Mouse (Mus musculus) CH12.LX (cell line): ENCODE data around the gene Bicdl1. TPM values are rescaled to one million over a fixed set of nuclear protein-coding genes. Genes with fewer than 3 reads are reported as not detected.

ENCODE experiments used
- DNase-seq: peaks from one replicate; pipeline ENCODE4 v3.0.0-alpha.2; 2013; ENCODE audit errors: extremely low read depth
- H3K27ac ChIP-seq: 2 replicates; pipeline ENCODE4 v1.5.1; 2012; ENCODE audit warnings: low read depth, mild to moderate bottlenecking, control low read depth, moderate library complexity; ENCODE audit not compliant: insufficient read depth
- H3K27me3 ChIP-seq: replicated peaks from 2 replicates; pipeline ENCODE3; 2012; ENCODE audit warnings: inconsistent platforms
- H3K36me3 ChIP-seq, 2 experiments: replicated peaks in 1 of 2; 2 replicates each; pipeline versions ENCODE3 to v1.6.1; 2012; ENCODE audit warnings: inconsistent platforms in 1 of 2, low read length in 1 of 2, mild to moderate bottlenecking in 1 of 2, mixed read lengths in 1 of 2, moderate library complexity in 1 of 2; ENCODE audit not compliant: control insufficient read depth in 1 of 2, insufficient read depth in 1 of 2
- H3K4me1 ChIP-seq, 2 experiments: 2 replicates each; pipeline ENCODE4 v1.6.1; 2012; ENCODE audit warnings: inconsistent platforms in 1 of 2, moderate library complexity in 1 of 2; ENCODE audit not compliant: insufficient read depth in 2 of 2, control insufficient read depth in 1 of 2
- H3K4me2 ChIP-seq: 2 replicates; pipeline ENCODE4 v1.6.1; 2012; ENCODE audit warnings: low read depth, mild to moderate bottlenecking, control low read depth; ENCODE audit not compliant: poor library complexity, insufficient read depth, severe bottlenecking
- H3K4me3 ChIP-seq, 3 experiments: fragments of 150-350 bp in 1 of 3; sonication (generic) in 1 of 3; replicated peaks in 1 of 3; 2 replicates each; pipeline versions ENCODE3 to v1.5.1; 2011 to 2012; ENCODE audit warnings: low read depth in 2 of 3, low read length in 2 of 3, mild to moderate bottlenecking in 2 of 3, moderate library complexity in 2 of 3, control low read depth in 1 of 3, improper control_type of control experiment in 1 of 3, inconsistent platforms in 1 of 3, mixed read lengths in 1 of 3; ENCODE audit not compliant: poor library complexity in 1 of 3
- H3K79me2 ChIP-seq: replicated peaks from 2 replicates; pipeline ENCODE4 v1.6.1; 2012; ENCODE audit warnings: mild to moderate bottlenecking, moderate library complexity; ENCODE audit not compliant: control insufficient read depth, poor library complexity, insufficient read depth, severe bottlenecking; ENCODE audit errors: extremely low read depth
- H3K9ac ChIP-seq: 2 replicates; pipeline ENCODE4 v1.6.1; 2012; ENCODE audit warnings: low read depth, mild to moderate bottlenecking, control low read depth, moderate library complexity; ENCODE audit not compliant: insufficient read depth
- H3K9me3 ChIP-seq: replicated peaks from 2 replicates; pipeline ENCODE3; 2012; ENCODE audit warnings: low read length, inconsistent platforms, mixed read lengths
- BHLHE40 ChIP-seq: IDR thresholded peaks from 2 replicates; pipeline ENCODE4 v1.6.1; 2011; ENCODE audit warnings: mild to moderate bottlenecking, low read depth, low read length, improper control_type of control experiment
- CHD2 ChIP-seq: IDR thresholded peaks from 2 replicates; pipeline ENCODE4 v1.6.1; 2011; ENCODE audit warnings: low read length, improper control_type of control experiment
- E2F4 ChIP-seq: IDR thresholded peaks from 2 replicates; pipeline ENCODE4 v1.6.1; 2011; ENCODE audit warnings: low read depth, low read length, improper control_type of control experiment; ENCODE audit not compliant: insufficient replicate concordance
- ELF1 ChIP-seq: IDR thresholded peaks from 2 replicates; pipeline ENCODE4 v1.6.1; 2014; ENCODE audit warnings: low read depth, mild to moderate bottlenecking, inconsistent platforms, low read length, improper control_type of control experiment
- EP300 ChIP-seq: IDR thresholded peaks from 2 replicates; pipeline ENCODE4 v1.6.1; 2011; ENCODE audit warnings: low read length, improper control_type of control experiment
- ETS1 ChIP-seq: conservative IDR thresholded peaks from 2 replicates; pipeline ENCODE4 v1.6.1; 2012; ENCODE audit warnings: low read depth, mild to moderate bottlenecking, inconsistent platforms, low read length, improper control_type of control experiment, moderate library complexity
- IRF4 ChIP-seq: IDR thresholded peaks from 2 replicates; pipeline ENCODE4 v1.6.1; 2014; ENCODE audit warnings: low read depth, mild to moderate bottlenecking, inconsistent platforms, low read length, improper control_type of control experiment
- KAT2A ChIP-seq: IDR thresholded peaks from 2 replicates; pipeline ENCODE4 v1.6.1; 2012; ENCODE audit warnings: low read length, improper control_type of control experiment, inconsistent platforms; ENCODE audit not compliant: insufficient replicate concordance
- MAFK ChIP-seq: IDR thresholded peaks from 2 replicates; pipeline ENCODE4 v1.6.1; 2011; ENCODE audit warnings: low read length, improper control_type of control experiment; ENCODE audit not compliant: insufficient replicate concordance
- MAX ChIP-seq: IDR thresholded peaks from 2 replicates; pipeline ENCODE4 v1.6.1; 2011; ENCODE audit warnings: low read length, improper control_type of control experiment
- MAZ ChIP-seq: IDR thresholded peaks from 2 replicates; pipeline ENCODE4 v1.6.1; 2012; ENCODE audit warnings: low read depth, mild to moderate bottlenecking, inconsistent platforms, low read length, improper control_type of control experiment, moderate library complexity
- MEF2A ChIP-seq: IDR thresholded peaks from 2 replicates; pipeline ENCODE4 v1.6.1; 2014; ENCODE audit warnings: low read depth, mild to moderate bottlenecking, inconsistent platforms, low read length, improper control_type of control experiment, borderline replicate concordance
- MXI1 ChIP-seq: IDR thresholded peaks from 2 replicates; pipeline ENCODE4 v1.6.1; 2011; ENCODE audit warnings: mild to moderate bottlenecking, low read depth, low read length, improper control_type of control experiment
- NELFE ChIP-seq: IDR thresholded peaks from 2 replicates; pipeline ENCODE4 v1.6.1; 2011; ENCODE audit warnings: low read depth, low read length, improper control_type of control experiment
- PAX5 ChIP-seq: IDR thresholded peaks from 2 replicates; pipeline ENCODE4 v1.6.1; 2012; ENCODE audit warnings: low read length, inconsistent platforms, mixed read lengths
- RCOR1 ChIP-seq: conservative IDR thresholded peaks from 2 replicates; pipeline ENCODE4 v1.6.1; 2012; ENCODE audit warnings: low read depth, mild to moderate bottlenecking, inconsistent platforms, low read length, improper control_type of control experiment
- SMC3 ChIP-seq: IDR thresholded peaks from 2 replicates; pipeline ENCODE4 v1.6.1; 2011; ENCODE audit warnings: low read depth, low read length, improper control_type of control experiment
- TBP ChIP-seq: conservative IDR thresholded peaks from 2 replicates; pipeline ENCODE4 v1.6.1; 2011; ENCODE audit warnings: low read depth, low read length, improper control_type of control experiment
- USF1 ChIP-seq: IDR thresholded peaks from 2 replicates; pipeline ENCODE4 v1.6.1; 2014; ENCODE audit warnings: low read depth, mild to moderate bottlenecking, inconsistent platforms, low read length, improper control_type of control experiment
- ZC3H11A ChIP-seq: IDR thresholded peaks from 2 replicates; pipeline ENCODE4 v1.6.1; 2012; ENCODE audit warnings: low read depth, mild to moderate bottlenecking, inconsistent platforms, low read length, improper control_type of control experiment
- ZMIZ1 ChIP-seq: IDR thresholded peaks from 2 replicates; pipeline ENCODE4 v1.6.1; 2012; ENCODE audit warnings: low read depth, mild to moderate bottlenecking, inconsistent platforms, low read length, improper control_type of control experiment
- ZNF384 ChIP-seq: IDR thresholded peaks from 2 replicates; pipeline ENCODE4 v1.6.1; 2012; ENCODE audit warnings: low read depth, low read length, improper control_type of control experiment, inconsistent platforms
- dilution Hi-C: fragments of 300-500 bp; cut with MboI; formaldehyde crosslinking; loops from 2 replicates; pipeline ENCODE4 v1.14.3; 2020; ENCODE audit warnings: low sequenced_read_pairs; ENCODE audit not compliant: extremely low pct_unique_long_range_greater_than_20kb, extremely low pct_ligation_motif_present
- in situ Hi-C: fragments of 300-500 bp; cut with MboI; formaldehyde crosslinking; loops from 3 replicates; pipeline ENCODE4 v1.14.3; 2019; ENCODE audit warnings: low sequenced_read_pairs, low pct_ligation_motif_present, low pct_unique_long_range_greater_than_20kb, mixed read lengths
- polyA plus RNA-seq: library from polyadenylated mRNA; unstranded; fragments of >175 nt; gene quantifications from 2 replicates; pipeline ENCODE4 v1.2.1, GENCODE M21; 2012; ENCODE audit warnings: low read depth; ENCODE audit not compliant: insufficient read length
- total RNA-seq, 2 experiments: library from RNA; depleted of rRNA; stranded (reverse); fragments of 300-350 nt in 1 of 2; fragments of >200 nt in 1 of 2; gene quantifications; 2 replicates each; pipeline ENCODE4 v1.2.3; 2012 to 2014

Bicdl1 gene
- total and polyA plus RNA-seq, 3 experiments: 1.9 to 3.5 (median 2.3) TPM

GRCm38 (mm10) chr5:115712487-115712886, 18.9 kb downstream of the Bicdl1 start:
- H3K36me3 ChIP-seq: no peaks in the 10 kb centered on the region
- H3K9ac ChIP-seq: no peak overlapping the region
- no peaks in the 10 kb centered on the region for H3K9me3 ChIP-seq
- no peak overlapping the region for H3K4me3 ChIP-seq
- H3K27ac ChIP-seq: no peak overlapping the region
- no peak for TF ChIP-seq TBP
- no peak for TF ChIP-seq MXI1
- no peak for TF ChIP-seq MAFK
- TF ChIP-seq MEF2A: no peak
- TF ChIP-seq PAX5: no peak
- no peak for TF ChIP-seq EP300
- TF ChIP-seq MAX: no peak
- no peak for TF ChIP-seq KAT2A
- TF ChIP-seq RCOR1: no peak
- TF ChIP-seq ZC3H11A: no peak
- no peak for TF ChIP-seq SMC3
- TF ChIP-seq ELF1: no peak
- no peak for TF ChIP-seq BHLHE40
- no peak for TF ChIP-seq E2F4
- peaks cover 0 to 28% of the 10 kb centered on the region in 2 experiments; a peak in 3 of 4 replicates for H3K4me1 ChIP-seq
- in situ Hi-C loops: no loop called here
- peak; percentile 45 for DNase-seq
- H3K27me3 ChIP-seq: no peaks in the 10 kb centered on the region
- peak overlapping the region; percentile 33 for H3K4me2 ChIP-seq
- no peaks in the 10 kb centered on the region for H3K79me2 ChIP-seq
- dilution Hi-C loops: no loop called here

GRCm38 (mm10) chr5:115711636-115712419, 19.6 kb downstream of the Bicdl1 start:
- Histone ChIP-seq H3K27me3 (no peaks in the 10 kb centered on the region), H3K27ac (no peak overlapping the region), H3K36me3 (no peaks in the 10 kb centered on the region), H3K4me3 (no peak overlapping the region), H3K9ac (no peak overlapping the region), H3K4me1 (peaks cover 0 to 28% of the 10 kb centered on the region in 2 experiments; a peak in 3 of 4 replicates), H3K4me2 (peak overlapping the region; percentile 33), H3K9me3 (no peaks in the 10 kb centered on the region), H3K79me2 (no peaks in the 10 kb centered on the region)
- TF ChIP-seq USF1 (no peak), MAFK (peak; percentile 61; the same call in 1 of the 2 replicates), EP300 (peak; percentile 64), ZNF384 (no peak), ELF1 (no peak), E2F4 (0 out of 2 replicates have a peak, but pooled peaks have one; percentile 53), CHD2 (peak; percentile 39; the same call in 1 of the 2 replicates), IRF4 (0 out of 2 replicates have a peak, but pooled peaks have one; percentile 56), ETS1 (0 out of 2 replicates have a peak, but pooled peaks have one; percentile 6), ZMIZ1 (no peak), MAZ (no peak), ZC3H11A (no peak), NELFE (no peak)
- DNase-seq: peak; percentile 68
- in situ Hi-C loops: no loop called here
- dilution Hi-C loops: no loop called here
